Mouse (Mus musculus): Measurements from ENCODE around the gene Hbq1a. TPM values are rescaled to one million over a fixed set of nuclear protein-coding genes. Genes with fewer than 3 reads are reported as not detected.

Gene Hbq1a
- total RNA-seq, 2 experiments from 2014 or later, result not detected

Other genes with a start within 250 kb of the Hbq1a start
- gene Il9r, start 99.8 kb upstream of the Hbq1a start, total RNA-seq (2014; fragmentation: Nextera tagmentation), result not detected in 2 replicates
- gene Il9r, start 99.8 kb upstream of the Hbq1a start, total RNA-seq (2017), result not detected in 2 replicates
- gene Snrnp25, start 94.7 kb upstream of the Hbq1a start, total RNA-seq (2014; fragmentation: Nextera tagmentation), result 50.3 and 58.3 TPM in 2 replicates
- 75.1 and 78.0 TPM in 2 replicates for gene Snrnp25, start 94.7 kb upstream of the Hbq1a start, total RNA-seq (2017)
- gene Rhbdf1, start 77.8 kb upstream of the Hbq1a start, total RNA-seq (2014; fragmentation: Nextera tagmentation), result 0.26 TPM in 1 of 2 replicates, not detected in the other
- 1.0 TPM in 1 of 2 replicates, not detected in the other for gene Rhbdf1, start 77.8 kb upstream of the Hbq1a start, total RNA-seq (2017)
- gene Mpg, start 73.6 kb upstream of the Hbq1a start, total RNA-seq (2014; fragmentation: Nextera tagmentation), result 11.6 and 12.9 TPM in 2 replicates
- gene Mpg, start 73.6 kb upstream of the Hbq1a start, total RNA-seq (2017), result 4.4 and 5.7 TPM in 2 replicates
- gene Nprl3, start 32.4 kb upstream of the Hbq1a start, total RNA-seq (2014; fragmentation: Nextera tagmentation), result 25.3 and 28.6 TPM in 2 replicates
- gene Nprl3, start 32.4 kb upstream of the Hbq1a start, total RNA-seq (2017), result 17.7 and 18.6 TPM in 2 replicates
- not detected in 2 replicates for gene Hba-x, start 23.7 kb upstream of the Hbq1a start, total RNA-seq (2014; fragmentation: Nextera tagmentation)
- gene Hba-x, start 23.7 kb upstream of the Hbq1a start, total RNA-seq (2017), result not detected in 2 replicates
- 2.8 TPM in 1 of 2 replicates, not detected in the other for gene Hba-a1, start 16.6 kb upstream of the Hbq1a start, total RNA-seq (2014; fragmentation: Nextera tagmentation)
- gene Hba-a1, start 16.6 kb upstream of the Hbq1a start, total RNA-seq (2017), result 0.46 and 0.52 TPM in 2 replicates
- gene Hbq1b, start 13.1 kb upstream of the Hbq1a start, total RNA-seq (2014; fragmentation: Nextera tagmentation), result not detected in 2 replicates
- gene Hbq1b, start 13.1 kb upstream of the Hbq1a start, total RNA-seq (2017), result not detected in 2 replicates
- gene Hba-a2, start 3.6 kb upstream of the Hbq1a start, total RNA-seq (2014; fragmentation: Nextera tagmentation), result 0.73 TPM in 1 of 2 replicates, not detected in the other
- 6.1 and 16.0 TPM in 2 replicates for gene Hba-a2, start 3.6 kb upstream of the Hbq1a start, total RNA-seq (2017)
- 10.1 and 13.5 TPM in 2 replicates for gene Sh3pxd2b, start 47.8 kb downstream of the Hbq1a start, total RNA-seq (2014; fragmentation: Nextera tagmentation)
- 1.8 and 3.4 TPM in 2 replicates for gene Sh3pxd2b, start 47.8 kb downstream of the Hbq1a start, total RNA-seq (2017)
- 9.5 and 14.1 TPM in 2 replicates for gene Ubtd2, start 155.3 kb downstream of the Hbq1a start, total RNA-seq (2014; fragmentation: Nextera tagmentation)
- gene Ubtd2, start 155.3 kb downstream of the Hbq1a start, total RNA-seq (2017), result 3.6 and 7.3 TPM in 2 replicates
- gene Efcab9, start 232.0 kb downstream of the Hbq1a start, total RNA-seq (2014; fragmentation: Nextera tagmentation), result not detected in 2 replicates
- 1.2 TPM in 1 of 2 replicates, not detected in the other for gene Efcab9, start 232.0 kb downstream of the Hbq1a start, total RNA-seq (2017)
- 13.3 and 15.7 TPM in 2 replicates for gene Stk10, start 233.2 kb downstream of the Hbq1a start, total RNA-seq (2014; fragmentation: Nextera tagmentation)
- gene Stk10, start 233.2 kb downstream of the Hbq1a start, total RNA-seq (2017), result 12.7 and 13.2 TPM in 2 replicates

Measured in granulocyte monocyte progenitor cell, adult 5-6 weeks (primary cell).